Mouse (Mus musculus) forebrain, embryonic 12.5 days (tissue): Measurements from ENCODE around the gene 2610001J05Rik. TPM values are rescaled to one million over a fixed set of nuclear protein-coding genes. Genes with fewer than 3 reads are reported as not detected.
"Not testable (repeated sequence)": the region's sequence is repeated elsewhere in the genome, so short reads cannot be mapped to it uniquely, and the experiment has no call there.

Source experiments
- ATAC-seq: fragments of 200-750 bp; cut with Nextera tagmentation; 2 replicates; pipeline ENCODE4 v1.8.0; 2017; ENCODE audit warnings: moderate TSS enrichment; ENCODE audit not compliant: low FRiP score
- H3K27ac ChIP-seq: fragments of 300-500 bp; sonication (generic); 2 replicates; pipeline ENCODE4 v1.5.1; 2016; ENCODE audit warnings: mild to moderate bottlenecking
- H3K27me3 ChIP-seq: fragments of 300-500 bp; sonication (generic); 2 replicates; pipeline ENCODE4 v1.6.1; 2016; ENCODE audit warnings: mild to moderate bottlenecking
- H3K36me3 ChIP-seq: fragments of 300-500 bp; sonication (generic); replicated peaks from 2 replicates; pipeline ENCODE4 v1.6.1; 2016; ENCODE audit warnings: mild to moderate bottlenecking
- H3K4me1 ChIP-seq: fragments of 300-500 bp; sonication (generic); 2 replicates; pipeline ENCODE4 v1.6.1; 2016
- H3K4me2 ChIP-seq: fragments of 300-500 bp; sonication (generic); 2 replicates; pipeline ENCODE4 v1.6.1; 2016; ENCODE audit warnings: mild to moderate bottlenecking, moderate library complexity
- H3K4me3 ChIP-seq: fragments of 300-500 bp; sonication (generic); replicated peaks from 2 replicates; pipeline ENCODE4 v1.5.1; 2016; ENCODE audit warnings: mild to moderate bottlenecking
- H3K9ac ChIP-seq: fragments of 300-500 bp; sonication (generic); 2 replicates; pipeline ENCODE4 v1.6.1; 2016; ENCODE audit warnings: mild to moderate bottlenecking
- H3K9me3 ChIP-seq: fragments of 300-500 bp; sonication (generic); 2 replicates; pipeline ENCODE4 v1.6.1; 2016
- WGBS: fragments of 180-500 bp; shearing (Covaris S2); methylation state at CpG from one replicate; pipeline ENCODE4 v1.1.7; 2016; 5-methylcytosine and 5-hydroxymethylcytosine counted together
- polyA plus RNA-seq: library from polyadenylated mRNA; unstranded; fragments of >200 nt; fragmentation: Nextera tagmentation; extraction: Ambion mirVana; gene quantifications from 2 replicates; pipeline ENCODE4 v1.2.1, GENCODE M21; 2016

Gene 2610001J05Rik
- polyA plus RNA-seq, 1 experiment from 2014 or later, result 93.7 TPM

- Histone ChIP-seq H3K4me1 (no peaks in the 10 kb centered on the region), H3K9ac (no peak overlapping the region), H3K36me3 (no peaks in the 10 kb centered on the region), H3K4me3 (no peak overlapping the region), H3K9me3 (no peaks in the 10 kb centered on the region), H3K27ac (no peak overlapping the region), H3K4me2 (no peak overlapping the region), H3K27me3 (no peaks in the 10 kb centered on the region)
- no peak for ATAC-seq
- 22% methylated on average over 11 of the region's 11 CpGs for WGBS
Observed at GRCm38 (mm10) chr6:13854230-13854629, 17.1 kb downstream of the 2610001J05Rik start.

GRCm38 (mm10) chr6:13853244-13853643, 18.1 kb downstream of the 2610001J05Rik start:
- Histone ChIP-seq H3K36me3 (no peaks in the 10 kb centered on the region), H3K27me3 (no peaks in the 10 kb centered on the region), H3K9ac (no peak overlapping the region), H3K4me3 (no peak overlapping the region), H3K9me3 (no peaks in the 10 kb centered on the region), H3K4me1 (no peaks in the 10 kb centered on the region), H3K4me2 (no peak overlapping the region), H3K27ac (no peak overlapping the region)
- 71% methylated on average over 4 of the region's 4 CpGs for WGBS
- no peak for ATAC-seq

- WGBS, result 93% methylated on average over 1 of the region's 1 CpGs
- not testable (repeated sequence) for H3K36me3 ChIP-seq, H3K9me3 ChIP-seq, ATAC-seq, H3K27ac ChIP-seq, H3K4me3 ChIP-seq, H3K9ac ChIP-seq, H3K4me2 ChIP-seq, H3K4me1 ChIP-seq, H3K27me3 ChIP-seq
Observed at GRCm38 (mm10) chr6:13846031-13846430, 25.3 kb downstream of the 2610001J05Rik start.

DNA sequence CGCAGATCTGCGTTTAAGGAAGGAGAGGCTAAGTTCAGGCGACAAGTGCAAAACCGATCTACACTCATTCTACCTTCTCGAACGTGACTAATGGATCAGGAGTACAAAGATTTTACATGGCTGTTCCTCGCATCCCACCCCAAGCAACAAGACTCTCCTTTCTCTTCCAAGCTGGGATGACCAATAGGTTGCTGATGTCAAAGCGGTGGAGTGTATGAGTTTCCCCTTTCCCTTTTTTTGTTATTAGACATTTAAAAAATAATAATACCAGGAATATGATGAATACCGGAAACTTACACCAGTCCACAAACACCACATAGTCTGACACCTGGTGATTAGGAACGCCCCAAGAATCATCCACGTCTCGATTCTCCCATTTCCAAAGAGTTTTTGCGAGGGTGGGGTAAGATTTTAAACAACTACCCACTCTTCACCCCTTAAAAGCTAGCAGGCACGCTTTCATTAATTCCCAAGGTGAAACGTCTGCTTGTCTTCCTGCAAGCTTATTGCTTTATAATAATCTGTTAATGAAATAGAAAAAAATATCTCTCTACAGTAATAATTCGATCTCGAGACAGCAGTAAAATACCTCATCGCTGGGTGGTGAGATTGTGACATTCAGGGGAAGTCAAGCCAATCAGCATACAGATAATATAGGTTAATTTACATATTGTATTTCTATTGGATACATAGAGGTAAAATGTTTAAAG, 31.8 kb downstream of the 2610001J05Rik start, which contains the start of gene Gpr85:
Gene Gpr85, minus strand, starts transcription at position 598 of the 710 bp plus-strand sequence.
- H3K9ac ChIP-seq, result peak within 1 kb of the TSS; percentile 86
- ATAC-seq, result peak; percentile 7; the same call in 1 of the 2 replicates
- peak within 1 kb of the TSS; percentile 96 for H3K27ac ChIP-seq
- no peaks in the 10 kb centered on the region for H3K9me3 ChIP-seq
- peak within 1 kb of the TSS; percentile 74 for H3K4me2 ChIP-seq
- peak within 1 kb of the TSS; percentile 60 for H3K4me3 ChIP-seq
- no peaks in the 10 kb centered on the region for H3K36me3 ChIP-seq
- WGBS, result 42% methylated on average over 18 of the region's 18 CpGs
- H3K4me1 ChIP-seq, result peaks cover 20% of the 10 kb centered on the region
- H3K27me3 ChIP-seq, result no peaks in the 10 kb centered on the region

DNA sequence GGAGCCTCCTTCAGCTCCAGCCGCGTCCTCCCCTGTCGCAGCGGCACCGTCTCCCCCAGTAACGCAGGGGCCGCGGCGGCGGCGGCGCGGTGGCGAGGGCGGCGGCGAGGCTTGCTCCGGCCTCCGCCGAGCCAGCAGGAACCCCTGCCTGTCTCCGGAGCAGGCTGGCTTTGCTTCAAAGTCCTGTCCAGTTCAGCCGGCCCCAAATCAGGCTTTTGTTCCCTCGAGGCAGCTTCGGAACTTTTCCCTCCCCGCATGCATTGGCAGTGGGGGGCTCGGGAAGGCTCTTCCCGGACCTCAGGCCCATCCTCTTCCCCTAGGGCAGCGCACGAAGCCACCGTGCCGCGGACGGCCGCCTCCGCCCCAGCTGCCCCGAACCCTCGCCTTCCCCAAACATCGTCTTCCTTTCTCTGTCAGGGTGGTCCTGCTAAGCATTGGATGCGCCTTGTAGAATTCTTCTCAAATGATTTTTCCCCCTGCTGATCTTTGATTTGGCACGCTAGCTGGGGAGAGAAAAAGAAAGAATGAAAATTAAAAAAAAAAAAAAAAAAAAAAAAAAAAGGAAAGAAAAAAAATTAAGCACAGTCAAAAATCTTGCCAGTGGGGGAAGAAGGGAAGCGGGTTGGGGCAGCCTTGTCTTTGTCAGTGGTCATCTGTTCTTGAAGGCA, 32.5 kb downstream of the 2610001J05Rik start:
- peak overlapping the region; percentile 86 for H3K9ac ChIP-seq
- H3K27me3 ChIP-seq, result no peaks in the 10 kb centered on the region
- no peaks in the 10 kb centered on the region for H3K36me3 ChIP-seq
- peak; percentile 93 for ATAC-seq
- no peaks in the 10 kb centered on the region for H3K9me3 ChIP-seq
- H3K4me1 ChIP-seq, result peaks cover 20% of the 10 kb centered on the region
- H3K27ac ChIP-seq, result peak overlapping the region; percentile 96
- peak overlapping the region; percentile 60 for H3K4me3 ChIP-seq
- peak overlapping the region; percentile 74 for H3K4me2 ChIP-seq
- under 1% methylated on average over 41 of the region's 41 CpGs for WGBS

DNA sequence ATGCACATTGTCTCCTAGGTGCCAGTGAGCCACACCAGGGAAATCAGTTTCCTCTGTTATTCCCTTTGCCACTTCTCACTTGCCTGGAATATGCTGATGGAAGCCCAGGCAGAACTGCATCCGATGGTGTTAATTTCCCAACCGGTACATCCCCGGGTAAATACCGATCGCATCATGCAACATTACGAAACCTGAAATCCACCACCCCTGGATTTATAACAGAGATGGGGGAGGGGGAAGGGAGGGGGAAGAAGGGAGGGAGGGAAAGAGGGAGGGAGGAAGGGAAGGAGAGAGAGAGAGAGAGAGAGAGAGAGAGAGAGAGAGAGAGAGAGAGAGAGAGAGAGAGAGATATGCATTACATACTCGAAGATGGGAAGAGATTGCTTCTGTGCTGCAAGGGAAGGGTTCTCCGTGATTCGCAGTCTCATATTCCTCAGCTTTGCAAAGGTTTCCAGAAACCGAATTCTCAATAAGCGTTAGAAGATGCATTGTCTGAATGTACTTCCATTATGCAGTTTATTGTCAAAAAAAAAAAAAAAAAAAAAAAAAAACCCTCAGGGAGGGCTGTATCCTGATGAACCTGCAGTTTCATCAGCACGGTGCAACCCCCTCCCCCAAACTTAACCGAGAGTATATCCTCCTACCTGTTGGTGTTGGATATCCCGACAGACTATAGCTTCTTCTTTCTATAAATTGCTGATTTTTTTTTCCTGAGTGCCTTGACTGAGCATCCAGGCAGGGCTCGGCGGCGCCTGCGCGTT, 33.2 kb downstream of the 2610001J05Rik start:
- Histone ChIP-seq H3K4me2 (peak overlapping the region; percentile 74), H3K4me1 (peaks cover 20% of the 10 kb centered on the region), H3K9ac (peak overlapping the region; percentile 86), H3K27me3 (no peaks in the 10 kb centered on the region), H3K9me3 (no peaks in the 10 kb centered on the region), H3K4me3 (peak overlapping the region; percentile 60), H3K36me3 (no peaks in the 10 kb centered on the region), H3K27ac (peak overlapping the region; percentile 96)
- peak; percentile 43 for ATAC-seq
- 1% methylated on average over 19 of the region's 19 CpGs for WGBS

- Histone ChIP-seq H3K9ac (peak overlapping the region; percentile 86), H3K27ac (peak overlapping the region; percentile 96), H3K4me2 (peak overlapping the region; percentile 74), H3K9me3 (no peaks in the 10 kb centered on the region), H3K27me3 (no peaks in the 10 kb centered on the region), H3K4me3 (peak overlapping the region; percentile 60), H3K4me1 (peaks cover 20% of the 10 kb centered on the region), H3K36me3 (no peaks in the 10 kb centered on the region)
- ATAC-seq, result no peak
- WGBS, result 78% methylated on average over 3 of the region's 3 CpGs
Observed at GRCm38 (mm10) chr6:13836967-13837570, 34.2 kb downstream of the 2610001J05Rik start.

GRCm38 (mm10) chr6:13835720-13836665, 35.3 kb downstream of the 2610001J05Rik start:
- Histone ChIP-seq H3K9me3 (no peaks in the 10 kb centered on the region), H3K4me2 (peak overlapping the region; percentile 74), H3K27ac (peak overlapping the region; percentile 67), H3K27me3 (no peaks in the 10 kb centered on the region), H3K4me3 (peak overlapping the region; percentile 60), H3K4me1 (peaks cover 20% of the 10 kb centered on the region), H3K36me3 (no peaks in the 10 kb centered on the region), H3K9ac (peak overlapping the region; percentile 44)
- 49% methylated on average over 17 of the region's 17 CpGs for WGBS
- ATAC-seq, result 0 out of 2 replicates have a peak, but pooled peaks have one; percentile 7

DNA sequence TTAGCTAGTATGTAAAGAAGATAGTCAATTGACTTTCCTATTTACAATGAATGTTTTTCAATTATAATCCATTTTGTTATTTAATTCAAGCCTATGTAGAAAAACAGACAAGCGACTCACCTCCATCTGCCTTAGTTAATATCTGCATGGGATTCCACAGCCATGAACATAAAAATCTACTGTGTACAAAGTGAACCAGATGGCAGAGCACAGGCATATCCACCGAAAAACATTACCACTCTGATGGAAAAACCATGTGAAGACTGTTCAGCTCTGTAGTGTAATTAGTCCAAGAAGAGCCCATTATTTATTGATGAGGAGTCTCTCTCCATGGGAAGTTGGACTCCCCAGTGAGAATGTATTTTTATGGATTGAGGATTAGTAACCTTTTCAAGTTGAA, 38.5 kb downstream of the 2610001J05Rik start:
- Histone ChIP-seq H3K4me1 (peaks cover 16% of the 10 kb centered on the region), H3K36me3 (no peaks in the 10 kb centered on the region), H3K9me3 (no peaks in the 10 kb centered on the region), H3K4me3 (no peak overlapping the region), H3K27ac (no peak overlapping the region), H3K9ac (no peak overlapping the region), H3K4me2 (no peak overlapping the region), H3K27me3 (no peaks in the 10 kb centered on the region)
- 58% methylated on average over 2 of the region's 2 CpGs for whole genome bisulfite sequencing
- no peak for ATAC-seq

DNA sequence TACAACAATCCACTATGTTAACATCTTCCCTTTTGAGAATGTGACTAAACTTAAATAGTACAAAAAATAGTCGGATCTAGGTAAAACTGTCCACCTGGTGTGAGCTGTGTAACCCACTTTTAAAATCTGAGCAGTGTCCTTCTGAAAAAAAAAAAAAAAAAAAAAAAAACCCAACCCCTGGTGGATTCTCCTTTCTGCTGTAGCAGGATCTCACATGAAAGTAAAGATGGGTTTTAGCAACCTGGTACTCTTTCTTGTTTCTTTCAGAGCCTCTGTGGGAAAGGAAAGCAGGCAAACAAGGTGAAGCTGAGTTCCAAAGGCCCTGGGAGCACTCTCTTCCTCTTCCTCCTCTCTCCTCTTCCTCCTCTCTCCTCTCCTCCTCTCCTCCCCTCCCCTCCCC, 42.4 kb downstream of the 2610001J05Rik start:
- H3K36me3 ChIP-seq, result no peaks in the 10 kb centered on the region
- no peak for ATAC-seq
- no peaks in the 10 kb centered on the region for H3K27me3 ChIP-seq
- H3K27ac ChIP-seq, result no peak overlapping the region
- 92% methylated on average over 1 of the region's 1 CpGs for WGBS
- H3K4me1 ChIP-seq, result no peaks in the 10 kb centered on the region
- H3K4me3 ChIP-seq, result no peak overlapping the region
- H3K9me3 ChIP-seq, result no peaks in the 10 kb centered on the region
- no peak overlapping the region for H3K9ac ChIP-seq
- no peak overlapping the region for H3K4me2 ChIP-seq
